Mouse (Mus musculus) liver (tissue): ENCODE results near the gene Syce3.
"Not testable (repeated sequence)": the region's sequence is repeated elsewhere in the genome, so short reads cannot be mapped to it uniquely, and the experiment has no call there.

Source experiments
- DNase-seq: peaks from one replicate; pipeline ENCODE4 v3.0.0-alpha.2; 2020; ENCODE audit warnings: mixed read lengths

Syce3 gene

DNA sequence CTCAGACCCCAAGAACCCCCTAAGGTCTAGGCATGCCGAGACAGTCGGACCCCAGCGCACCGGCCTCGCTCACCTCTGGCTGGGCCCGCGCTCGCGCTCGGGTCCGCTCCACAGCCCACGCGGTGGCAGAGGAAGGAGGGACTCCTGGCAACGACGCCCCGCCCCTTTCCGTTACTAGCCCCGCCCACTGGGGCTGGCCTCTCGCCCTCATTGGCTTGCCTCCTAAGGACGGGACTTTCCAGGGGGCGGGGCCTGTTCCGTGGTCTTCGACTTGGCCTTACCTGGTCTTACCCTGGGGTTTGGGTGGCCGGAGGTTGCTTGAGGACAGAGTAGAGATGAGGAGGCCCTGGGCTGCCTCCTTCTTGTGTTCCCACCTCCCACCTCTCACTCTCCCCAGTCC, at the start of gene Syce3:
TSS of gene Syce3 (minus strand) at position 386 of the 400 bp plus-strand sequence.
- DNase-seq = no peak

DNA sequence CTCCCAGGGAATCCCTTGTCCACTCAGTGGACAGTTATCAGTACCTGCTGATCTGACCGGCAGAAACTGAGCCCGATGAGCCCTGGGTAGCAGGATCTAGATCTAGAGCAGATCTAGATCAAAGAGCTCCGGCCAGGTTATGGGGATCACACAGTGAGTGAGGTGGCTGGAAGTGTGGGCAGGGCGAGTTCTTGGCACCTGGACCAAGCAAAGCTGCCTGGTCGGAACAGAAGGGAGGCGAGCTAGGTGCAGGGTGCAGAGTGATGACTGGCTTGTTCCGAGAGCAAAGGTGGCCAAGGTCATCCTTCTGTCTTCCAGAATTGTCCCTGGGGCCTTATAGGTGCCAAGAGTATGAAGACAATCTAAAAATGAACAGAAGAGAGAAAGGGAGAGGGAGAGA, 49.5 kb upstream of the Syce3 start:
- no peak for DNase-seq

DNA sequence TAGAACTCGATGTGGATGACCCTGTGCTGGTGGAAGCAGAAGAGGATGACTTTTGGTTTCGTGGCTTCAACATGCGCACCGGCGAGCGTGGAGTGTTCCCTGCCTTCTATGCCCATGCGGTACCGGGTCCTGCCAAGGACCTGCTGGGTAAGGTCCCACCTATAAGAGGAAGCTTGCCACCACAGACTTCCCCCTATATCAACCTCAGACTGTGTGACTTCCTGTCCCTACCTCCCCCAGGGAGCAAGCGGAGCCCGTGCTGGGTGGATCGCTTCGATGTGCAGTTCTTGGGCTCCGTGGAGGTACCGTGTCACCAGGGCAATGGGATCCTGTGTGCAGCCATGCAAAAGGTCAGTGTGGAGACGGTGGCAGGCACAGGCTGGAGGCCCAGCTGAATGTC, 48.6 kb upstream of the Syce3 start:
- DNase-seq = no peak

DNA sequence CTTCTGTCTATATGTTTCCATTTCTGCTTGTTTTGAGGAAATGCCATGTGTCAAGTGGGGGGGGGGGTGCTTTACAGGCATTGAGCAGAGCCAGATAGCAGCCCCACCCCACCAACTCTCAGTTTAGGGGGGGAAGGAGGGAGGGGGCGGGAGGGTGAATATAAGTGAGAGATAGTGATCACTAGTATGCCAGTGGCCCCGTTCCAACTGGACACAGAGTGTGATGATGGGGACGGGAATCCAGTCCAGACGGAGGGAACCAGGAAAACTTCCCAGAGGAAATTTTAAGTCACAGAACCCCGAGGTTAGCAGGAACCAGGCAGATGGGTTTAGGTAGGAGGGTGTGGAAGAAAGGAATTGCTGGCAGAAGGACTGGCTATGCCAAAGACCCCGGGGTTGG, 45.3 kb upstream of the Syce3 start:
- no peak for DNase-seq

DNA sequence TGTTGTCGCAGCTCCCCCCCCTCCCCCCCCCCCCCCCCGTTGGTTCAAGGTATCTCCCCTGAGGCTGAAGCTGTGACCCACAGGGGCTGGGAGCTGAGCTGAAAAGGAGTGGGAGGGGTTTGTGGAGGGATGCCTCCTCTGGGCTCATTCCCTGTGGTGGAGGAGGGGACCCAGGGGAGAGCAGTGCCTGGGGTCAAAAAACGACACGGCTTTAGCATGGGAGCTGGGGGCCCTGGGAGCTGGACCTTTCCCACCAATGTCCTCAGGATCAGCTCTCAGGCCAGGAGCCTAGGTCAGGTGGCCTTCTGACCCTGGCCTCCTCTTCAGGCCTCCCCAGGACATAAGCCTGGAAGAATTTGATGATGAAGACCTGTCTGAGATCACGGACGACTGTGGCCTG, 44.6 kb upstream of the Syce3 start:
- no peak for DNase-seq

DNA sequence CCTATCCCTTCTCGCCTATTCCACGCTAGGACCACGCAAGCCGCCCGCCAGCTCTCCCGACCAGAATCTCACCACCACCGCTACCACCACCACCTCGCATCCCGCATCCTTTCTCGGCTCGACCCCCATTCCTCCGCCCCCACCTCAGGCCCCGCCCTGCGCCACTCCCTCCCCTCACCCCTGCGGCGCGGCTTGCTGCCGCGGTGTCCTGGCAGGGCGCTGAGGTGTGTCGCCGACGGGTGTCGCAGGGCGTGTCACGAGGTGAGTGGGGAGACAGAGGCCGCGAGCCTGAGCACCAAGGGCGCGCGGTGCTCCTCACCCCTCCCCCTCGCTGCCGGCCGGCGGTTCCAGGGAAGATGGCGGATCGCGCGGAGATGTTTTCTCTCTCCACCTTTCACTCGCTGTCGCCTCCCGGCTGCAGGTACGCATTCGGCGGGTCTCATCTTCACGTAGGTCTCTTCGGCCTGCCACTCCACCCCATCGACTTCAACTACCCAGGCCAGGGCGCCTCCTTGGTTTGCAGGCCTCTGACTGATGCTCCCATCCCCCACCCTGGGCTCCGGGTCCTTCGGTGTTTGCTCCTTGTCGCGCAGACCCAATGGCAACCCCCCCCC, 43.7 kb upstream of the Syce3 start, which contains the start of gene Mapk8ip2:
TSS of gene Mapk8ip2 (plus strand) at position 49 of the 614 bp plus-strand sequence.
- DNase-seq = no peak

DNA sequence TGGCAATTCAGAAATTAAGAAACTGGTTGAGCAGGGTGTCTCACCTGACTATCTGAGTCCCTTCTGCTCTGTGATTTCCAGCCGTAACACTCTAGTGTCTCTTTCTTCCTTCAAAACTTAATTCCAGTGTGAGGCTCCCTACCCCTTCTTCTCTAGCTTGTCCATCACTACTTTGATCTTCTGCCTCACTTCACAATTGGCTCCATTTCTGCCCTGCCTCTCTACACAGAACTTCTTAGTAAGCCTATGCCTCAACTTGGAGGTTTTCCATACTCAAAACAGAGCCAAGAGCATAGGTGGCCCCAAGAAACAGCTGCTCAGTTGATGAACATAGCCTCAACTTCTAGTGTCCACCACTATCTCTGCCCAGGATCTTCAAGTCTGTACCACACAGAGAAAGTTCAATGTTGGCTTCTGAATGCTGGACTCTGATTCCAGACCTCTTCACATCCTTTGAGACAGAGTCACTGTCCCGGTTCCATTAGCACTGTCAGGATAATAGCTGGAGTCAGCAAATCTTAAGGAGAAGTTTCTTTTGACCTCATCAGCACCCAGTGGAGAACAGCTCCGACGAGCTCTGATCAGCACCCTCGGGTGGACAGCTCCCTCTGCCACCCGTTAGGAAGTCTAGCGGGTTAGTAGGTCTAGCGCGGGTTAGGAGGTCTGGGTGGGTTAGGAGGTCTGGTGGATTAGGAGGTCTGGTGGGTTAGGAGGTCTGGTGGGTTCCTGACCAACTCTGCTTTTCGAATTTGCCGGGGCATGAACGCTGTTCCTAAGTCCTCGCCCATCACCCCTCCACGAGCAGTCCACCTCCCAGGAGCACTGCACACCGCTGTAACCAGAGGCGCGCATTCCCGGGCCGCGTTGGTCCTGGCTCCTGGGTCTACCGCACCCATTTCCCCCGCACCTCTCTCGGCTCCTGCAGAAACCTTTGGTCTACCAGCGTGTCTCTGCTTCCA, 42.9 kb upstream of the Syce3 start:
- peak; percentile 59 for DNase-seq

DNA sequence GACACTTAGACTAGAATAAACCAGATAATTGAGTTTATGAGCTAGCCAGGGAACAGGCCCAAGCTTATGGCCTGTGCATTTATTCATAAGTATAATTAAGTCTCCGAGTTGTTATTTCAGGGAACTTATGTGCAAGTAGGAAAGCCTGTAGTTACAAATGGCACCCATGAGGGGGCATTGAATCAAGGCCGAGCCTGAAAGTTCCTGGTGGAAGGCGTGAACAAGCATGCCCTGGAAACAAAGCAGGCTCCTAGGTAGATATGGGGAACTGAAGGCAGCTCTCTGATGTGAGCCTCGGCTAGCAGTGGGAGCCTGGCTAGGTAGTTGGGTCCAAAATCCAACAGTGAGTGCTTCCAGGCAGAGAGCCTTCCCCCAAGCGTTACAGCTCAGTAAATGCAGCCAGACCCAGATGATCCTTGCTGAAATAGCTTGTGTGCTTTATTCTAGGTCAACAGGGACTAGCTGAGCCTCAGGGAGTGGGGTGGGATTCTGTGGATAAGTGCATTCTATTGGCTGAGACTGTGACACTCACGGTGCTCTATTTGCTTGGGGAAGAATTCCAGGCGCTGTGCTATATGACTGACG, 32.3 kb upstream of the Syce3 start:
- DNase-seq = no peak

DNA sequence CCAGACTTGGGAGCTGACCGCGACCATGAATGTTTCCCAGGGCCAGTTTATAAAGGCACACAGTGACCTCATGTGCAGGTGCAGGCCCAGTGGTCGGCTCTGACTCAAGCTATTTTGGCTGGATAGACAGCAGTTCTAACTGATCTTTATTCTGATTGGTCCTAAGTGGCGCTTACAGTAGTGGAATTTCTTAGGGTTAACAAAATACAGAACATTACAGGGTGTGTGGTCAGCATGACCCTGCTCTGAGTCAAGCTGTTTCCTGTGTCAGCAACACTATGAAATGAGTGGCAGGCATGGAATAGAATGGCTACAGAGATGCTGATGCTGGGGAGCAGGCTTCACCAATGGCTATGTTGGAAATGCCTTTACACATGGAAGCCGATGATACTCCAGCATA, 25.6 kb upstream of the Syce3 start:
- DNase-seq = no peak

DNA sequence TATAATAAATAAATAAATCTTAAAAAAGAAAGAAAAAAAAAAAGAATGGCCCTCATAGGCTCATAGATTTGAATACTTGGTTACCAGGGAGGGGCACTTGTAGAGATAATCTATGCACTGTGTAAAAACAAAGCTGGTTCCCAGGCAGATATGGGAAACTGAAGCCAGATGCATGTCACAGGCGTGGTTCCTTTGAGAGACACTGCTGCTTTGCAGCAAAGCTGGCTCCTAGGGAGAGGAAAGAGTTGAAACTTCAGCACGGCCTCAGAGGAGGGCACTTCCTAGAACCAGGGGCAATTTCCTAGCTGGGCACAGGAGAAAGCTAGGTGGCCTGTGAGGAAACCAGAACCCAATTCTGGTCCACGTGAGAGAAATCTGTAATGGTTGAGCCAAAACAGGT, 23.8 kb upstream of the Syce3 start:
- DNase-seq = no peak

DNA sequence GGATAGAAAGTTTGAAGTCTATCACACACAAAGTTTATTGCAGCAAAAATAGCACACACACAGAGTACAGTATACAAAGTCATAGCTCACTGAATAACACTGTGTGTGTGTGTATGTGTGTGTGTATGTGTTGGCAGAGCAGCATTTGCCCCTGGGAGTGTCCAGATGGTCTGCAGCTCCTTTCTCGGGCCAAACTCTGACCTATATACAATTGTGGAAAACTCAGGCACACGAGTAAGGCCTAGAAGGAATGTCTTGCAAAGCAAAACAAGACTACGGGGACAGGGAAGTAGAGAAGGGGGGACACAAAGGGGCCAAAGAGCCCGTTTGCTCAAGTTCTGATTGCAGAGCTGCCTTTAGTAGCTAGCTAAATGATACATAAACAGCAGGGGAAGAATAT, 22.6 kb upstream of the Syce3 start:
- DNase-seq = no peak

DNA sequence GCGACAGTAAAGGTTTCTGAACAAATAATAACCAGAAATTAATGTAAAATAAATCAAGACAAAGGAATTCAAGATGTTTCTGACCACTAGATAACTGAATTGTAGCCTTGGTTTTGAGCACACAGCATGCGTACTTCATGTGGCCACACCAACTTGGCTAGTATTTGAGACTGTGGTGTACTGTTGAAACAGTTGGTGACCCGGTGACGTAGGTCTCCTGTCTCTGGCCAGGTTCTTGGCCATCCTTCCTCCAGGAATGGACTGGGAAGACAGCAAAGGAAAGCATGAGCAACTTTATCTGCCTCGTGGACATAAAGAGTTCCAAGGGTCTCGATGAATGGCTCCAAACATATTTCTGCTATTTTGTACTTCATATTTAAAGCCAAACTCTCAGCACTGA, 21.5 kb upstream of the Syce3 start:
- DNase-seq = no peak

DNA sequence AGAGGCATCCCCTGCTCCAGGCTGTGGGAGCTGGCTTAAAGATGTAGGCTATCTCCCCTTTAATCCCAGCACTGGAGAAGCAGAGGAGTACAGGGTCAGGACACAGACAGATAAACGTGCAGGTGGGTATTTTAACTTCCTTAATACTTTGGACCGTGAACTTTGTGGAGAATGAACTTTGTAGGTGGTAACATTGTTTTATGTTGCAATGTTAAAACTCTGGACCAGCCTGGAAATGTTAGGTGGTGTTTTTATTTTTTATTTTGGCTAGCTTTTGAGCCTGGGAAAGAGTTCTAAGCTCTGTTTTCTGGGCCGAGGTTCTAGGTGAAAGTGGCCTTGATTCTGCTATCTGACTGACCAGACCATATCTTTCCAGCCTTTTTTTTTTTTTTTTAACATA, 21.0 kb upstream of the Syce3 start:
- DNase-seq = no peak

DNA sequence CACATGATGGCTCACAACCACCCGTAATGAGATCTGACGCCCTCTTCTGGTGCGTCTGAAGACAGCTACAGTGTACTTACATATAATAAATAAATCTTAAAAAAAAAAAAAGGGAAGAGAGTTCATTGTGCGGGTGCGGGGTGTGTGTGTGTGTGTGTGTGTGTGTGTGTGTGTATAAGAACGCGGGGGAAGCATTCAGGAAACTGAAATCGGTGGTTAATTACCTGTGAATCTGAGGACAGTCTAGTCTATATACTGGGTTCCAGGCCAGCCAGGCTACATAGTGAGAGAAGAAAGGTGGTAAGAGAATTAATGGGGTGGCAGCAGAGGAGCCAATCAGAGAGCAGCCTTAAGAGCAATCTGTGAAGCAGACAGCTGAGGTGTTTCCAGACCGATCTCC, 20.5 kb upstream of the Syce3 start:
- DNase-seq = not testable (repeated sequence)

DNA sequence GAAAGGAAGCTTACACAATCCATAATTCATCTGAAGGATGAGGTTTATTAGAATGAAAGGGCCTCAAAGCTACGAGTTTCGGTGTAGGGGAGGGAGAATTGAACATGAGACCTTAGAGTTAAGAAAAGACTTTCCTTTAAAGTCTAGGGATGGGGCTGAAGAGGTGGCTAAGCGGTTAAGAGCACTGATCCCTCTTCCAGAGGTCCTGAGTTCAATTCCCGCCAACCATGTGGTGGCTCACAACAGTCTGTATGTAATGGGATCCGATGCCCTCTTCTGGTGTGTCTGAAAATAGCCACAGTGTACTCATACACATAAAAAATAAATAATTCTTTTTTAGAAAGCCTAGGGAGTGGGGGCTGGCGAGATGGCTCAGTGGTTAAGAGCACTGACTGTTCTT, 20.0 kb upstream of the Syce3 start:
- no peak for DNase-seq

DNA sequence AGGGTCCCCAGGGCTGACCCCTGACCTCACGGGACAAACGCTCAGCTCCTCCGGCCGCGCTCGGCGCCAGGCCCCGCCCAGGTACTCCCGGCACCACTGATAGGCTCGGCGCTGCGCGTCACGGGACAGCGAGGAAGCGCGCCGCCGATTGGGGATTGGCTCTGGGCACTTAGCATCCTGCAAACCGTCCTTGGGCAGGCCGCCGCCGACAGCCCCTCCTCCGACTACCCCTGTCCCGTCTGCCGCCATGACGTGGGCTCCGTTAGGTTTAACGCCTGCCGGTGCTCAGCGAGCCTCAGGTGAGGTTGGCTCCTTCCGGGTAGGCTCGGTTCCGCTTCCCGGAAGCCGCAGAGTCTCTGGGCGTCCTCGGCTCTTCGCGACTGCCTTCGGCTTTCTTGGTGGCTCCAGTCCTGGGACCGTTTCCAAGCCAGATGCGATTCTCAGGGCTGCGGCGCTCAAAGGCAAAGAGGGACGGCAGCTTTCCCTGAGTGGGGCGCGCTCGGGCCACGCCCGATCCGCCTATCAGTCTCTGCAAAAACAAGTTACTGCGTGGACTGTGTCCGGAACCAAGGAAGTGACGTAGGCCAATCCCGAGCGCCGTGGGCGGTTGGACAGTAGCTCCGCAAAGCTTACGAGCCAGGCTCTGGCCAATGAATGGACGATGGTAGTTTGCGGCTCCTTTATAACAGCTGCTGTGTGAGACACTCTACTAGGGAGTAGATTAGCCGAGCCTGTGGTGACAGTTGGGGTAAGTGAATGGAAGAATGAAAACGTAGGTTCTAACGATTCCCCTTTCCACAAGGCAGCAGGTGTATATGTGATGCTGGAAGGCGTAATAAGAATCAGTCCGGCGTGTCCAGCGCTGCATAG, 19.3 kb upstream of the Syce3 start, which contains the start of the genes C730034F03Rik, Gm44502 and Chkb:
TSS of gene C730034F03Rik (plus strand) at position 238 of the 870 bp plus-strand sequence.
TSS of gene Gm44502 (minus strand) at position 345 of the 870 bp plus-strand sequence.
TSS of gene Chkb (minus strand) at position 557 of the 870 bp plus-strand sequence.
- DNase-seq = peak; percentile 94

DNA sequence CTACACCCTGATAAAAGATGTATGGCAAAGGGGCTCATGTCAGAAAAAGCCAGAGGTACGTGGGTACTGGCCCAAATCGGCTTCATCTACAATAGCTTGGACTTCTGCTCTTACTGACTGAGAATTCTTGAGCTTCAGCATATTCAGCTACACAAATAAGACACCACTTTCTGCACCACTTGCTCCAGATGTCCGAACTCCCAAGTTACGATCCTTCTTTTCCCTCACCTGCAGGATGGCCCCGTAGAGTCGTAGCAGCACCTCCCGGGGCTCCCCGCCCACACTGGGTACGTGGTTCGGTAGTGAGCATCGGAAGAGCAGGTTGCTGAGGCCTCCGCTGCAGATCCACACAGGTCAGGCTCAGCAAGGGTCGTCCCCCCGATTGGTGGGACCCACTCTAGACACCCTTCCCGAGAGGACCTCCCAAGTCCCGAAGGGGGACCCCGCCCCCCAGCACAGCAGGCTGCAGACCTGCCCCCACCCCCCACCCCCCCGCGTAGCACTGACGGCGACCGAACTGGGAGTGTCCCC, 18.6 kb upstream of the Syce3 start:
- DNase-seq = no peak

DNA sequence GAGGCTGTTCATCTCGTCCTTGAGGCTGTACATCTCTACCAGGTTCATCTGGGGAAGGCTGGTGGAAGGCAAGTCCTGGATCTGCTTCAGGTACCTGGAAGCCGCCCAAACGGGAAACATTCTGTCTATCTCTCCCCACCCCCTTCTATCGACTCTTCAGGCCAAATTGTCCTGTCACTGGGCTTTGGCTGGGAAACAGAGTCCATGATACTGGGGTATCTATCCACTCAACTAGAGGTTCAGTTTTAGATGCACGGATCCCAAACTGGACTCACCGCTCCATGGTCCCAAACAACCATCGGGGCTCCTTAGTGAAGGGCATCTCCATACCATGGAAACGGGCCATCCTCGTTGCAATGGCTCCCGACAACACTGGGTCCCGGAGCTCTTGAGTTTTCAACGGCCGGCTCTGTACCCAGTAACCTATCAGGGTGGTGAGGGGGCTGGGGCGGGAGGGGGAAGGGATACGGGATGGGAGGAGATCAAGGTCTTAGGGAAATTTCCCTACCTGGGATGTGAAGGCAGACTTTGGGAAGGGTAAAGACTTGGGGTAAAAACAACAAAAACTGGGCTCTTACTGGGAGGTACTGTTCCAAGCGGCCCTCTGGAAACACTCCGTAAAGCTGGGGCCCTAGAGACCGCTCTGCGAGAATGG, 18.0 kb upstream of the Syce3 start:
- no peak for DNase-seq

DNA sequence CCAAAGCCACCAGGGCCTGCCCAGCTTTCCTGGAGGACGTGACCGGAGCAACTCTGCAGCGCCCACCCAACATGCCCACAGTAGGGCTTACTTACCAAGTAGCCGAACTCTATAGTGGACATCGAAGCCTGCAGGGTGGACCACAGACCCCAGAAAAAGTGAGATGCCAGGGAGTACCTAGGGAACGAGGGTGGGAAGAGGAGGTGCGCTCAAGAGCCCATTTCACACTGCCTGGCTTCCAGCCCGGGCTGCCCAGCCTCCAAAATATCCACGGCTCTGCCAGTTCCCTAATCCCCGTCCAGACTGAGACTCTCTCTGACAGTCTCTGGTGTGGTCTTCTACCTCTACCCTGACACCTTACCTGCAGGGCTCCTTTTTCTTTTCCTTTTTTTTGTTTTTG, 16.4 kb upstream of the Syce3 start:
- no peak for DNase-seq

DNA sequence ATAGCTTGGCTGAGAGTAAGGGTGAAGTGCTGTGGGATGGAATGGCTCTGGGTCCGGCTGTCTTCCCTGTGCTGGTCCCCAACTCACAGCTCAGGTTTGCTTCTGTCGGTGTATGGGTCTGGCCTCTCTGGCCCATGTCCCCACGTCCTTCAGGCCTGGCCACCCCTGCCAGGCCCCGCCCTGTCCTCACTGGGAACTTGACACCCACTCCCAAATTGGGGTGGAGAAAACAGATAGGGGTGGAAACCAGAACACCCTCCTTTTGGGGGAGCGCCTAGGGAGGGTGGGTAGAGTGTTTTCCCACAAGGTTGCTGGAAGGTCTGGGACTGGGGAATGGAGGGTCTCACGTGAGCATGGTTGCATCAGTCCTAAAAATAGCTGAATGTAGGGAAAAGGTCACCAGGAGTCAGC, 15.4 kb upstream of the Syce3 start, which contains the start of gene Cpt1b:
TSS of gene Cpt1b (minus strand) at position 153 of the 411 bp plus-strand sequence.
- DNase-seq = peak; percentile 20

DNA sequence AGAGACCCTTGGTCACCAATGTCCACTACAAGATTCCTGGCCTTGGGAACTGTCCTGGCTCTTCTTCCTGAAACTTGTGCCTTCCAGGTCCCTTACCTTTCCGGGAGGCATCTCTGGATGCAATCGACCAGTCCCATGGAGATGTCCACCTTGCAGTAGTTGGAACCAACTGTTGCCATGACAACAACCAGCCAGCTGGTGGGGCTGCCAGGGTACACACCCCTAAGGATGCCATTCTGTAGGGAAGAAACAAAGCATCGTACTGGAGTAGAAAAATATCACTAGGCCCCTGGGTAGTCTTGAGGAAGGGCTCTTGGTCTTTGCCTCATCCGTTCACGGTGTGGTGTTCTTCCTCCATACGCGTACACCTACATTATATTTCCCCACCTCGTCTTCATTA, 14.3 kb upstream of the Syce3 start:
- DNase-seq = no peak

DNA sequence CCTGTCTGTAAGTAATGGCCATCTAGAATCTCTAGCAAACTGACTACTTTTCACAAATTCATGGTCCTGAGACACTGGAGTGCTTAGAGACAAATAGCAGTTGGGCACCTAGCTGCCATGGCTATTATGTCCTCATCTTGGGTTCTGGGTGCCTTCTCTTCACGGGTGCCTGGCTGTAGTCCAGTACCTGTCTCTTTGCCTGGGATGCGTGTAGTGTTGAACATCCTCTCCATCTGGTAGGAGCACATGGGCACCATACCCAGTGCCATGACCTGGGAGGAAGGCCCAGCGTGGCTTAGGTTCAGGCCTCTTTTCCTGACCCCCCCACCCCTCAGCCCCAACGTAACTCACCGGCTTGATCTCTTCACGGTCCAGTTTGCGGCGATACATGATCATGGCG, 11.6 kb upstream of the Syce3 start:
- DNase-seq = no peak
